Mouse (Mus musculus): ENCODE results near the gene Gbx2. TPM values are rescaled to one million over a fixed set of nuclear protein-coding genes. Genes with fewer than 3 reads are reported as not detected.

Gbx2 gene
- polyA plus RNA-seq, 1 experiment from 2014 or later: 8.7 TPM

GRCm38 (mm10) chr1:89943202-89943601 lies 12.2 kb upstream of the Gbx2 start:
- peak; percentile 85 for DNase-seq (ENCODE audit: low spot score)
- Histone ChIP-seq H3K27ac (replicated peaks) (no peak overlapping the region), H3K36me3 (replicated peaks) (no peaks in the 10 kb centered on the region), H3K4me3 (no peak overlapping the region), H3K4me1 (peaks cover 30% of the 10 kb centered on the region), H3K9me3 (no peaks in the 10 kb centered on the region), H3K27me3 (replicated peaks; ENCODE audit: low read depth, poor library complexity, severe bottlenecking) (peaks cover 97% of the 10 kb centered on the region)
- 3% methylated on average over 16 of the region's 16 CpGs for WGBS

- H3K9me3 ChIP-seq: no peaks in the 10 kb centered on the region
- H3K27me3 ChIP-seq (replicated peaks; ENCODE audit: low read depth, poor library complexity, severe bottlenecking): peaks cover 97% of the 10 kb centered on the region
- no peak for DNase-seq (ENCODE audit: low spot score)
- 2% methylated on average over 15 of the region's 15 CpGs for WGBS
- no peak overlapping the region for H3K27ac ChIP-seq (replicated peaks)
- peaks cover 30% of the 10 kb centered on the region for H3K4me1 ChIP-seq
- peak overlapping the region; percentile 60 for H3K4me3 ChIP-seq
- H3K36me3 ChIP-seq (replicated peaks): no peaks in the 10 kb centered on the region
Measured at GRCm38 (mm10) chr1:89942395-89942976, 11.5 kb upstream of the Gbx2 start.

GRCm38 (mm10) chr1:89941701-89942381 lies 10.9 kb upstream of the Gbx2 start:
- no peaks in the 10 kb centered on the region for H3K9me3 ChIP-seq
- H3K36me3 ChIP-seq (replicated peaks): no peaks in the 10 kb centered on the region
- H3K27ac ChIP-seq (replicated peaks): peak overlapping the region; percentile 69; the same call in 1 of the 2 replicates
- peak; percentile 67 for DNase-seq (ENCODE audit: low spot score)
- peak overlapping the region; percentile 60 for H3K4me3 ChIP-seq
- peaks cover 30% of the 10 kb centered on the region for H3K4me1 ChIP-seq
- WGBS: under 1% methylated on average over 40 of the region's 40 CpGs
- peaks cover 97% of the 10 kb centered on the region for H3K27me3 ChIP-seq (replicated peaks; ENCODE audit: low read depth, poor library complexity, severe bottlenecking)

- Histone ChIP-seq H3K36me3 (replicated peaks) (no peaks in the 10 kb centered on the region), H3K27me3 (replicated peaks; ENCODE audit: low read depth, poor library complexity, severe bottlenecking) (peaks cover 100% of the 10 kb centered on the region), H3K4me1 (peaks cover 35% of the 10 kb centered on the region), H3K27ac (replicated peaks) (no peak overlapping the region), H3K9me3 (no peaks in the 10 kb centered on the region), H3K4me3 (peak overlapping the region; percentile 60)
- DNase-seq (ENCODE audit: low spot score): peak; percentile 47
- 6% methylated on average over 15 of the region's 15 CpGs for WGBS
Measured at GRCm38 (mm10) chr1:89940961-89941524, 10.1 kb upstream of the Gbx2 start.

- H3K27me3 ChIP-seq (replicated peaks; ENCODE audit: low read depth, poor library complexity, severe bottlenecking): peaks cover 100% of the 10 kb centered on the region
- H3K9me3 ChIP-seq: no peaks in the 10 kb centered on the region
- peaks cover 44% of the 10 kb centered on the region for H3K4me1 ChIP-seq
- no peak overlapping the region for H3K27ac ChIP-seq (replicated peaks)
- peak overlapping the region; percentile 41 for H3K4me3 ChIP-seq
- WGBS: 3% methylated on average over 34 of the region's 34 CpGs
- no peaks in the 10 kb centered on the region for H3K36me3 ChIP-seq (replicated peaks)
- DNase-seq (ENCODE audit: low spot score): peak; percentile 96
Measured at GRCm38 (mm10) chr1:89939981-89940726, 9.2 kb upstream of the Gbx2 start.

GRCm38 (mm10) chr1:89939596-89939960 lies 8.6 kb upstream of the Gbx2 start:
- no peaks in the 10 kb centered on the region for H3K36me3 ChIP-seq (replicated peaks)
- 0 out of 2 replicates have a peak overlapping the region, but pooled peaks have one; percentile 19 for H3K4me3 ChIP-seq
- 23% methylated on average over 16 of the region's 16 CpGs for WGBS
- H3K9me3 ChIP-seq: no peaks in the 10 kb centered on the region
- no peak overlapping the region for H3K27ac ChIP-seq (replicated peaks)
- DNase-seq (ENCODE audit: low spot score): no peak
- H3K27me3 ChIP-seq (replicated peaks; ENCODE audit: low read depth, poor library complexity, severe bottlenecking): peaks cover 100% of the 10 kb centered on the region
- peaks cover 49% of the 10 kb centered on the region for H3K4me1 ChIP-seq

- Histone ChIP-seq H3K27me3 (replicated peaks; ENCODE audit: low read depth, poor library complexity, severe bottlenecking) (peaks cover 100% of the 10 kb centered on the region), H3K9me3 (no peaks in the 10 kb centered on the region), H3K4me3 (no peak overlapping the region), H3K27ac (replicated peaks) (no peak overlapping the region), H3K4me1 (peaks cover 53% of the 10 kb centered on the region), H3K36me3 (replicated peaks) (no peaks in the 10 kb centered on the region)
- no peak for DNase-seq (ENCODE audit: low spot score)
- 21% methylated on average over 16 of the region's 16 CpGs for WGBS
Measured at GRCm38 (mm10) chr1:89938884-89939595, 8.1 kb upstream of the Gbx2 start.

- peak; percentile 42 for DNase-seq (ENCODE audit: low spot score)
- H3K4me3 ChIP-seq: peak overlapping the region; percentile 25
- H3K27ac ChIP-seq (replicated peaks): no peak overlapping the region; the same call in 1 of the 2 replicates
- under 1% methylated on average over 29 of the region's 29 CpGs for WGBS
- peaks cover 100% of the 10 kb centered on the region for H3K27me3 ChIP-seq (replicated peaks; ENCODE audit: low read depth, poor library complexity, severe bottlenecking)
- peaks cover 60% of the 10 kb centered on the region for H3K4me1 ChIP-seq
- H3K9me3 ChIP-seq: no peaks in the 10 kb centered on the region
- no peaks in the 10 kb centered on the region for H3K36me3 ChIP-seq (replicated peaks)
Measured at GRCm38 (mm10) chr1:89935493-89936348, 4.7 kb upstream of the Gbx2 start.

- no peaks in the 10 kb centered on the region for H3K9me3 ChIP-seq
- DNase-seq (ENCODE audit: low spot score): peak; percentile 44
- no peak overlapping the region for H3K27ac ChIP-seq (replicated peaks)
- no peak overlapping the region for H3K4me3 ChIP-seq
- WGBS: 1% methylated on average over 19 of the region's 19 CpGs
- H3K27me3 ChIP-seq (replicated peaks; ENCODE audit: low read depth, poor library complexity, severe bottlenecking): peaks cover 100% of the 10 kb centered on the region
- H3K4me1 ChIP-seq: peaks cover 63% of the 10 kb centered on the region
- no peaks in the 10 kb centered on the region for H3K36me3 ChIP-seq (replicated peaks)
Measured at GRCm38 (mm10) chr1:89934316-89935260, 3.6 kb upstream of the Gbx2 start.

GRCm38 (mm10) chr1:89933786-89934185 lies 2.8 kb upstream of the Gbx2 start:
- WGBS: under 1% methylated on average over 21 of the region's 21 CpGs
- Histone ChIP-seq H3K9me3 (no peaks in the 10 kb centered on the region), H3K27ac (replicated peaks) (no peak overlapping the region), H3K27me3 (replicated peaks; ENCODE audit: low read depth, poor library complexity, severe bottlenecking) (peaks cover 100% of the 10 kb centered on the region), H3K4me1 (peaks cover 70% of the 10 kb centered on the region), H3K36me3 (replicated peaks) (no peaks in the 10 kb centered on the region), H3K4me3 (no peak overlapping the region; the same call in 1 of the 2 replicates)
- peak; percentile 65 for DNase-seq (ENCODE audit: low spot score)

All from embryonic facial prominence, embryonic 10.5 days (tissue).